Mouse (Mus musculus) heart, postnatal 25 days (tissue): ENCODE data around the gene Ncam1. TPM values are rescaled to one million over a fixed set of nuclear protein-coding genes. Genes with fewer than 3 reads are reported as not detected.

Source experiments
- DNase-seq: peaks from one replicate; pipeline ENCODE4 v3.0.0; 2022; ENCODE audit warnings: low spot score
- intact Hi-C: fragments of 180-260 bp; cut with DNase I; formaldehyde crosslinking; loops from one replicate; pipeline ENCODE4 v1.15.1; 2025
- total RNA-seq, 2 experiments: library from RNA; stranded (reverse); gene quantifications; 2 replicates each; pipeline ENCODE4 v1.2.3; 2021

The Ncam1 gene
- total RNA-seq, 2 experiments from 2014 or later, result 6.7 to 7.7 TPM

DNA sequence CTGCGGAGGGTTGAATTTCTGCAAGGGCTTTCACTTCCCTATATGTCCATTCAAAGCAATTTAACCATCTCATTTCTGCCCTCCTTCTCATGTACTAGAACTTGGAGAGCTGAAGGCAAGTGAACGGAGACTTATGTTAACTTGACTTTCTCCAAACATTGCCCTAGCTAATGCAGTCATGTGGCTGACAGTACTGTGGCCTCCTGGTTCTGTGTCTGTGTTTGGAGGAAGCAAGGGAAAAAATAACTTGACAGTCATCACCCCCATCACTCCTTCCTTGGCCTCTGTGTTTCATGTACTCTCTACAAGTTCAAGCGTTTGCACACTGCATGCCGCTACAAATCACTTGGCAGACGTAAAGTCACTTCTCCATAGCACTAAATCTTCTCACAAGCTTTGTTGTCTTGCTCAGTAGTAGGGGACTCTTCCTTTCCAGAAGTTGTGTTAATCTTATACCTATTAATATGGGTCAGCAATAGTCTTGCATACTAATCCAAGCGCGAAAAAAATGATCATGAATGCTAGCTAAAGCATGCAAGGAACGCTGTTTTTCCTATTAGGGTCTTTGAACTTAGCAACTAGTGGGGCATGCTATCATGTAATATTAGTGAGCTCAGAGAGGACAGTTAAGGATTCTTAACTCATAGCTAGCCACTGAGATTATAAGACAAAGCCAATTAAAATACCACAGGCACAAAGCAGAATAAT lies 115.0 kb downstream of the Ncam1 start:
- intact Hi-C loops, result no loop called here
- DNase-seq, result no peak

- intact Hi-C loops, result no loop called here
- DNase-seq, result no peak
Measured at GRCm38 (mm10) chr9:49681848-49682469, 116.8 kb downstream of the Ncam1 start.

DNA sequence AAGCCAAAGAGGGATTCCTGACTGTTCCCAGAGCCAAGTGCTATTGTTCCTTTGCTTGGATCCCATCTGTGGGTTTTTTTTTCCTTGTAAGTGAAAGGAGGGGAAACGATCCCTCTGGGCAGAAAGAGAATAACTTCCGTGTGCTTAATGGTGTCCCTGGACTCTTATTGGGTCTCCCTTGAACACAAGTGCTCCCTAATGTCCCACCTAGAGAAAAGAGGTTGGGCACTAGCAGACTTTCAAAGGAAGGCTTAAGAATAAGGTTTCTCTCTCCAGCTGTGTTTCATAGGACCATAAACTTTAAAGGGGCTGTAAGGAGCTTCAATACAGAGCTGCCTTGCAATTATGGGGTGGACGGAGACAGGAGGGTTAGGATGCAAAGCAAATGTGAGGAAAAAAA lies 119.5 kb downstream of the Ncam1 start:
- DNase-seq, result no peak
- intact Hi-C loops, result no loop called here

DNA sequence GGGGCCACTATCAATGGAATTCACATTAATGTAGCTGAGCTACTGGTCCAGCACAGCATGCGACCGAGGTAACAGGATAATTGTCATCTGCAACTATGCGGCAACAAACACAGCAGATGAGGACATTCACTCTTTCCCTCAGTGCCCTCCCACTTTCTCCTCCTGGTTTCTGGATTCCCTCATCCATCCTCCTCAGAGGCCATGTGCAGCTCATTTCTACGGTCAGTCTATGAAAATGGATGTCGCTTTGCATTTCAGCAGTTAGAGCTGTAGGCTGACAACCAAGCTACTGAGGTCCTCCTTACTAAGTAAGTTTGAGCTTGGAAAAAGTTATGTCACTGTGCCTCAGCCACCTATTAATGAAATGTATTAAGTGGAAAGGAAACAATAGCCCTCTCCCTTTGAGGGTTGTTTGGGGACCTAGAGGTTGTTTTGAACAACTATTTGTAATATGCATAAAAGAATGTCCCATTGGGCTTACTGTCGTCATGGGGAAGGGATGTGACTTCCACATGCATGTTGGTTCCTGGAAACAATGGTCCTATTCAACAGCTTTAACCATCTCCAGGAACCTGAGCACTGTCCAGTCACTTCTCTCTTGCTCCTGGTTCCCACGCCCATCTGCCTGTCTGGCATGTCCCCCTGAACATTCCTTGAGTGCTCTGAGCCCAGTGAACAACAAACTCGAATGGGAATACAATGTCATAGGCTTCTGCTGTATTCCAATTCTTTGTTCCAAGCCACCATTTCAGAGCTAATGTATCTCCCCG lies 122.8 kb downstream of the Ncam1 start:
- DNase-seq, result no peak
- intact Hi-C loops, result no loop called here

DNA sequence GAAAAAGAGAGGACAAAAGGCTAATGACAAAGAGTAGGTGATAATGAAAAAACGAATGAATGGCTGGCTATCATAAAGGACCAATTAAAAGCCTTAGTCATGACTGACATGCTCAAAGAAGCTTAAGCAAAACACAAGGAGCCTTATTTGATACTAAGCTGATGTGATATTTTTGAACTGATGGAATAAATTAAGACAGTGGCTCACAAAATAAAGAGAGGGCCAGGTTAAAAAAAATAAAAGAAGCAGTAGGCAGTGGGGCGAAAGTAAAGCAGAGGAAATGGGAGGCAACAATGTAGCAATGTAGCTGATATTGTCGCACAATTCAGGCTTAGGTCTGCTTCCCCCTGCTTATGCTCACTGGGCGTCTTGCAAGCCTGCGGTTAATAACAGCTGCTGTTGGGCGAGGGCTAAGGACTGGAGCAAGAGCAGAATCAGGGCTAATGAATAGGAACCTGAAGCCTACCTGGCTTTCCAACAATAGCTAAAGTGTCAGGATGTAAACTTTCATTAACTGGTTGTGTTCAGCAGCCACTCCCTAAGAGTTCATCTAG lies 126.0 kb downstream of the Ncam1 start:
- intact Hi-C loops, result no loop called here
- DNase-seq, result no peak

GRCm38 (mm10) chr9:49667066-49667465 lies 131.7 kb downstream of the Ncam1 start:
- DNase-seq, result no peak
- intact Hi-C loops, result no loop called here

DNA sequence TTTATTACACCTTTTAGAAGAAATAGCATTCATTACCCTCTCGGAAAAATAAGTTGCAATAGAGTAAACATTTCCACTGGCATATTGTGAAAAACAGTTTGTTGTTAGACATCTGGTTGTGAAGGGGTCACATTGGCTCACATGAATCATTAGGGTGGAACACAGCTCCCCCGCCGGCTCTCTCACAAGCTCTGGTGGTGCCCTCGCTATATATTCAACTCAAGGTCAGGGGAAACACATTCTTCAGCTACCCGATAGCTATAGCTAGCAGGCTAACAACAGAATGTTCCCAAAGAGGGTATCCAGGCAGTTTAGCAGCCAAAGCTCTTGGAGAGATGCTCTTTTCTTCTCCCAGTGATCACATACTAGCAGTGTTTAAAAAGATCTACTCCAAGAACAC lies 133.4 kb downstream of the Ncam1 start:
- DNase-seq, result no peak
- intact Hi-C loops, result no loop called here

DNA sequence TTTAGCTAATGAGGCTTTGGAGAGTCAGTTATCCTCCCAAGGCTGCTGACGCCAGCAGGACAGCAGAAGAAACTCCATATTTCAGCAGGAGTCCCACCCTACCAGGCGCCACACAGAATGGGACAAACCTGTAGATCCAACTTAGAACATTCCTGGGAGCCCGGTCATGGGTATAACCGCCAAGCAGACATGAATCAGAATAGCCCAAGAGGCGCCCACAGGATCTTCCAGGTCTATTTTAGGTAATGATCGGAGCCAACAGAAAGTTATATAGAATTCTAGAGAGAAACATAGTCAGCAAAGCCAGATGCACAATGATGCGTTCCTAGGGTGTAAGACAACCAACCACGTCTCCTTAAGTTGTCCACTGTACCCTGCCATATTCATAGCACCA lies 134.8 kb downstream of the Ncam1 start:
- intact Hi-C loops, result no loop called here
- DNase-seq, result no peak

- intact Hi-C loops, result no loop called here
Measured at GRCm38 (mm10) chr9:49662958-49663926, 135.5 kb downstream of the Ncam1 start.

DNA sequence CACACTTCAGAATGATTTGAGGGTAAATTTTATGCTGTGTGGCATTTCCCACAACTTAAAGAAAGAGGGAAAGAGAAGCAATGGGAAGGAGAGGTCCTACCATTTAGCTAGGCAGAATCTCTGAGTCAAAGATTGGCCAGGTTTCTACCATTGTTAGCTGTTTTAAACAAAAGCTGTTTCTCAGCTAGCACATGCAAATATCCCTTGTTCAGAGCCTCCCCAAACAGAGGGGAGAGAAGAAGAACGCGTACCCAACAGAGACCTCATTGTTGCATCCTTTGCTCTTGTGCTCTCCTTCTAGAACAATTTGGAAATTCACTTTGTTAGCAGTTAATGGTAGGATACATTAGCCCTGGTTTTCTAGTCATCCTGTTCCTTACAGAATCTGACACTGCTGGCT lies 137.2 kb downstream of the Ncam1 start:
- no peak for DNase-seq
- intact Hi-C loops, result no loop called here

More at GRCm38 (mm10) chr9:49662958-49663926, 135.5 kb downstream of the Ncam1 start:
- DNase-seq, result no peak

- intact Hi-C loops, result no loop called here
- DNase-seq, result no peak
Measured at GRCm38 (mm10) chr9:49658381-49658856, 140.3 kb downstream of the Ncam1 start.

DNA sequence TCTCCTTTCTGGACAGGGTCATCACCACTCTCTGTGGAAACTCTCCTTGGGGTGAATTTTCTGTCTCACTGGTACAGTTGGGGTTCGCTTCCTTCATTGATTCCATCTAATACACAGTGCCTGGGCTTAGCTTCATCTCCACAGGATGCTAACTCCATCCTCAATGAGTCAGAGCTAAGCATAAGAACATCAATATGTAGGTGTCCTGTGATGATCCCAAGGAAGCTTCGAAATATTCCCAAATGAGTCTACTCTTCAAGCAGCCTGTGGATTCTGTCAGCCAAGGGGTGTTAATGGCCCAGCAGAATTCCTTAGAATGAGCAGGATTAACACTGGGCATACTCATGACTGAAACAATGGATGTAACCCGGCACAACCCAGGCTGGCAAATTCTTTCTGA lies 144.3 kb downstream of the Ncam1 start:
- intact Hi-C loops, result no loop called here
- no peak for DNase-seq

DNA sequence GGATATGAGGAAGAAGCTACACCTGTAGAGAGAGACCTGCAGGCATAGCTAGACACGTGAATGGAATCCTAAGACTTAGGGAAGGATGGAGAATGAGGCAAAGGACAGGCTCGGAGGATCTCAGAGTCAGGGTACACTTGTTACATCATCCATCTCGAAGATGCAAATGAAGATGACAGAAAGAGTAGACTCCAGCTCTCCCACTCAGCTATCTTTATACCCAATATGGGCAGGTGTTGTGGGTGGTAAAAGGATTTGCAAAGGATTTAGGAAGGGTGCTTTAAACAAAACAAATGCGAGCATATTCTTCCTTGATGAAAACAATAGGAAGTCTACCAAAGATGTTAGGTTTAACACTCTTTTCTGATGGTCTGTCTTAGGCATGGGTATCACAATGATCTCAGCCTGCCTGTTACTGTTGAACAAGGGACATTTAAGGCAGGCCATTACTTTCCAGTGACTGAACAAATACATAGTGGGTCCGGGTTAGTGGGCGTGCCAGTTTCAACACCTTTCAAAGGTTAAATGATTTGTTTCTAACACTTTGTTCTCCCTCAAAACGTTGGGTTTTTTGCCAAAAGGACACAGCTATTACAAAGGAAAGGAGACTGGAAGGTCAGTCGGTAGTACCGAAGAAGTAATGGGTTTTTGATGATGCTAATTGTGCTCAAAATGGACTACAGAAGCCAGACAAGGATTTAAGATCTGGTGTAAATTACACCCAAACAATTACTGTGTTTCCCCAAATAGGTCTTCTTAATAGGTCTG lies 145.1 kb downstream of the Ncam1 start:
- intact Hi-C loops, result no loop called here
- DNase-seq, result no peak

DNA sequence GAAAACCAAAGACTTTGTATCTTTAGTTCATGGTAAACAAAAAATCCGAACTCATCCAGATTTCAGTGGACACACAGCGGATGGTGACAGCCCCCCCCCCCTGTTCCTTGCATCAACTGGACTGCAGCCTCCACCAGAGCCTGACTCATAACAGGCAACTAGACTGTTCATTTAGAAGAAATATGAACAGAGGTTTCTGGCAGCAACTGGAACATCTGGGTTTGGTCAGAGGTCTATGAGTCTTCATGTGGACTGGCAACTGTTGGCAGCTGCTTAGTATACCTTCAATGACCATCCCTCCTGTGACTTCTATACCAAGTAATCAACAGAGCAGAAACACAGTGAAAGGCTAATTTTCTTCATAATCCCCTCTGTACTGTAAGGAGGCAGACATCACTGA lies 154.4 kb downstream of the Ncam1 start:
- DNase-seq, result no peak
- intact Hi-C loops, result no loop called here

- no peak for DNase-seq
- intact Hi-C loops, result no loop called here
Measured at GRCm38 (mm10) chr9:49640764-49641163, 158.0 kb downstream of the Ncam1 start.

GRCm38 (mm10) chr9:49640142-49640541 lies 158.6 kb downstream of the Ncam1 start:
- intact Hi-C loops, result no loop called here
- no peak for DNase-seq

GRCm38 (mm10) chr9:49637955-49638354 lies 160.8 kb downstream of the Ncam1 start:
- no peak for DNase-seq
- intact Hi-C loops, result no loop called here

DNA sequence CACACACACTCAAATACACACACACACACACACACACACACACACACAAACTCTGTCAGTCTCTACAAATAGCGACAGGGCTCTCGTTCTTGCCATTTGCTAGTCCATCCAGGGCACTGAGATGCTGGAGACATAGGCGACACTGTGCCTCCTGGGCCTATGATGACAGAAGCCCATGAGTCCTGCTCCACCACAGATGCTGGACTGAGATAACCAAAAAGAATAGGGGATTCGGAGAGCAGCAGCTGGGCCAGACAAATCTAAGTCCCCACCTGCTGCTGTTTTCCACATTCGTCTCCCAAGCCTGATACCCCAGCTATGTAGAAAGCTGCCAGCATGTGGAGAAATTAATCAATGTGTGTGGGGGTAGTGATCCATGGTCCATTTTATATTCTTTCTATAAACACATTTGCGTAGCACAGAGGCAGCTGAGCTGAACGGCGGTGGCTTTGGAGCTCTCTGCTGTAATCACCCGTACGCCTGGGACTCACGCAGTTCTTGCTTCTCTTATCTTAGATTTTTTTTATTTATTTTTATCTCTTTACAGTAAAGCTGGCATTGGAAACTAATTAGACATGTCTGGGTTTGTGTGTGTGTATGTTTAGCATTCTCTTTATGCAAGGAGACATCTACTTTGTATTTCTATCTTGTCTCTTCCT lies 162.9 kb downstream of the Ncam1 start:
- intact Hi-C loops, result no loop called here
- no peak for DNase-seq
